7 mouse cellular contexts compared by ENCODE assay signal in genomic region chr2:62664839-62665238, GRCm38 (mm10). TPM values are rescaled to one million over a fixed set of nuclear protein-coding genes. Genes with fewer than 3 reads are reported as not detected.
A peak's percentile ranks its signal among the peaks of the same experiment; 100 is the strongest.
DNase-seq lines count a peak whose midpoint lies in the region; ATAC-seq and TF ChIP-seq lines count a peak whose summit lies in the region.

No protein-coding gene starts in this region.

- ATAC-seq in lung, embryonic 15.5 days (ENCODE audit: borderline replicate concordance, extremely low read depth, low FRiP score, low TSS enrichment), result no peak
- ATAC-seq in forebrain, embryonic 11.5 days (replicated peaks; ENCODE audit: low FRiP score), result no peak
- ATAC-seq in intestine, postnatal 0 days, result no peak

- H3K9ac ChIP-seq in lung, embryonic 15.5 days, result no peak overlapping the region
- no peak overlapping the region for H3K9ac ChIP-seq in forebrain, embryonic 11.5 days (ENCODE audit: low read length)
- no peak overlapping the region for H3K9ac ChIP-seq in intestine, postnatal 0 days (ENCODE audit: low read depth, low read length)

- WGBS in lung, embryonic 15.5 days, result 54% methylated on average over 7 of the region's 7 CpGs
- 63% methylated on average over 7 of the region's 7 CpGs for WGBS in forebrain, embryonic 11.5 days
- WGBS in intestine, postnatal 0 days, result 55% methylated on average over 7 of the region's 7 CpGs
- WGBS in small intestine, adult 2 months, result 36% methylated on average over 7 of the region's 7 CpGs

- no peak overlapping the region for H3K27ac ChIP-seq in lung, embryonic 15.5 days
- no peak overlapping the region for H3K27ac ChIP-seq in forebrain, embryonic 11.5 days (ENCODE audit: low read depth, low read length)
- no peak overlapping the region for H3K27ac ChIP-seq in intestine, postnatal 0 days (ENCODE audit: low read depth, low read length)
- H3K27ac ChIP-seq in small intestine, adult 2 months (ENCODE audit: insufficient read depth, low read depth, low read length), result no peak overlapping the region

- H3K27me3 ChIP-seq in lung, embryonic 15.5 days, result peaks cover 6% of the 10 kb centered on the region
- no peaks in the 10 kb centered on the region for H3K27me3 ChIP-seq in forebrain, embryonic 11.5 days (ENCODE audit: control insufficient read depth, insufficient read depth, low read length)
- no peaks in the 10 kb centered on the region for H3K27me3 ChIP-seq in intestine, postnatal 0 days (replicated peaks; ENCODE audit: control insufficient read depth, insufficient read depth, low read length)
- H3K27me3 ChIP-seq in small intestine, adult 2 months (ENCODE audit: control insufficient read depth, insufficient read depth, low read length), result no peaks in the 10 kb centered on the region

- peak overlapping the region; percentile 64 for H3K4me3 ChIP-seq in lung, embryonic 15.5 days
- H3K4me3 ChIP-seq in forebrain, embryonic 11.5 days (ENCODE audit: low read depth, low read length), result peak overlapping the region; percentile 59
- H3K4me3 ChIP-seq in intestine, postnatal 0 days (ENCODE audit: low read depth, low read length), result peak overlapping the region; percentile 51
- H3K4me3 ChIP-seq in small intestine, adult 2 months (ENCODE audit: low read depth, low read length), result peak overlapping the region; percentile 33

- no peak for DNase-seq in lung, postnatal 4 days
- DNase-seq in forebrain, embryonic 11.5 days (ENCODE audit: low spot score), result no peak
- DNase-seq in adrenal gland, postnatal 25 days, result no peak
- no peak for DNase-seq in urinary bladder, postnatal 25 days (ENCODE audit: low spot score)

- H3K4me1 ChIP-seq in lung, embryonic 15.5 days, result no peaks in the 10 kb centered on the region
- no peaks in the 10 kb centered on the region for H3K4me1 ChIP-seq in forebrain, embryonic 11.5 days (replicated peaks; ENCODE audit: control insufficient read depth, insufficient read depth, low read length)
- H3K4me1 ChIP-seq in intestine, postnatal 0 days (replicated peaks; ENCODE audit: control insufficient read depth, insufficient read depth, low read length), result no peaks in the 10 kb centered on the region
- H3K4me1 ChIP-seq in small intestine, adult 2 months (ENCODE audit: control insufficient read depth, insufficient read depth, insufficient read length, low read length), result peaks cover 6% of the 10 kb centered on the region; the same call in 1 of the 2 replicates

- no peaks in the 10 kb centered on the region for H3K9me3 ChIP-seq in lung, embryonic 15.5 days
- H3K9me3 ChIP-seq in forebrain, embryonic 11.5 days (ENCODE audit: control insufficient read depth, low read length), result no peaks in the 10 kb centered on the region
- no peaks in the 10 kb centered on the region for H3K9me3 ChIP-seq in intestine, postnatal 0 days (ENCODE audit: control insufficient read depth)

- no peak for TF ChIP-seq POLR2A in small intestine, adult 2 months (IDR thresholded peaks at IDR 0.05; ENCODE audit: low read depth, low read length)

- peak overlapping the region; percentile 90 for H3K4me2 ChIP-seq in lung, embryonic 15.5 days
- H3K4me2 ChIP-seq in forebrain, embryonic 11.5 days (ENCODE audit: low read depth, low read length, severe bottlenecking), result peak overlapping the region; percentile 94
- peak overlapping the region; percentile 73 for H3K4me2 ChIP-seq in intestine, postnatal 0 days (replicated peaks; ENCODE audit: low read depth)

- H3K36me3 ChIP-seq in lung, embryonic 15.5 days, result no peaks in the 10 kb centered on the region
- H3K36me3 ChIP-seq in forebrain, embryonic 11.5 days (ENCODE audit: control insufficient read depth, insufficient read depth, low read length), result no peaks in the 10 kb centered on the region
- no peaks in the 10 kb centered on the region for H3K36me3 ChIP-seq in intestine, postnatal 0 days (ENCODE audit: control insufficient read depth, insufficient read depth)
- H3K36me3 ChIP-seq in small intestine, adult 2 months (ENCODE audit: control insufficient read depth, insufficient read depth, low read length), result no peaks in the 10 kb centered on the region

- no peak for TF ChIP-seq CTCF in intestine, postnatal 0 days (IDR thresholded peaks at IDR 0.05; ENCODE audit: low read depth)
- TF ChIP-seq CTCF in small intestine, adult 2 months (IDR thresholded peaks at IDR 0.05; ENCODE audit: extremely low read depth, insufficient read length, insufficient replicate concordance, low read depth, low read length), result no peak

RNA-seq across cellular contexts. Expression of gene Gca, which starts 0.8 kb away (rescaled TPM):
- 5.2 and 6.8 TPM in 2 replicates for polyA plus RNA-seq in lung, embryonic 15.5 days (2015; fragmentation: Nextera tagmentation; extraction: Ambion mirVana)
- 4.9 and 5.2 TPM in 2 replicates for polyA plus RNA-seq in forebrain, embryonic 11.5 days (2014; fragmentation: Nextera tagmentation; extraction: Ambion mirVana)
- polyA plus RNA-seq in intestine, postnatal 0 days (2015; fragmentation: Nextera tagmentation; extraction: Ambion mirVana), result 3.9 and 5.0 TPM in 2 replicates
- 3.1 and 6.0 TPM in 2 replicates for polyA plus RNA-seq in small intestine, adult 2 months (2012; rRNA removed)
- 3.5 and 5.5 TPM in 2 replicates for total RNA-seq in adrenal gland, postnatal 25 days (2021)

RNA-seq across cellular contexts. Expression of gene Ifih1, which starts 18.8 kb away (rescaled TPM):
- polyA plus RNA-seq in lung, embryonic 15.5 days (2015; fragmentation: Nextera tagmentation; extraction: Ambion mirVana), result 1.8 and 2.5 TPM in 2 replicates
- 1.1 and 1.5 TPM in 2 replicates for polyA plus RNA-seq in forebrain, embryonic 11.5 days (2014; fragmentation: Nextera tagmentation; extraction: Ambion mirVana)
- polyA plus RNA-seq in intestine, postnatal 0 days (2015; fragmentation: Nextera tagmentation; extraction: Ambion mirVana), result 14.1 and 14.5 TPM in 2 replicates
- polyA plus RNA-seq in small intestine, adult 2 months (2012; rRNA removed), result 5.3 and 27.0 TPM in 2 replicates
- total RNA-seq in adrenal gland, postnatal 25 days (2021), result 7.9 and 17.2 TPM in 2 replicates
